Mouse (Mus musculus): Measurements from ENCODE around the gene Prdx1.
"Not testable (repeated sequence)": the region's sequence is repeated elsewhere in the genome, so short reads cannot be mapped to it uniquely, and the experiment has no call there.

Gene Prdx1

DNA sequence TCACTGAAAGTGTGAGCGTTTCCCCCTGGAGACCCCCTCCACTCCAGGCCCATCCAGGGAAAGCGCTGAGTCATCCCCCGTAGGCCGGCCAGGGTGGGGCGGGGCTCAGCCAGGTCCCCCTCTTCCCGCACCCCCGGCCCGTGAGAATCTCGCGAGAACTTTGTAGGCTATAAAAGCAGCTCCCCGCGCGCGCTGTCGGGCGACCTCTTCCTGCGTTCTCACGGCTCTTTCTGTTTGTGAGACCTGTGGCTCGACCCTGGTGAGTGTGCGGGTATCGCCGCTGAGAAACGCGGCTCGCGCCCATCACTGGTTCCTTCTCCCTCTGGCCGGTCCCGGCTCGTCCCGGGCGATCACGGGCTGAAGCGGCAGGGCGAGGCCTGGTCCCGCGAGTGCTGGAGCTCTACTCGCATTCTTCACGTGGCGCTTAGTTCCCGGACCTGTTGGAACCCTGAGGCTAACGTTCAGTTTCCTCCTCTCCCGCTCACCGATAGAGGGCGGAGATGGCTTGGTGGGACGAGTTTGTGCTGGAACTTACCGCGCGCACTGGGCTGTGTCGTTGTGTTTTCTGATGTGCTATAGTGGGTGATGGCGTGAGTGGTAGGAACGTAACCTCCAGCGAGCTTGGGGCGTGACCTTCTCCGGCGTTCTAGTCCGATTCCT, at the start of gene Prdx1:
Gene Prdx1 (plus strand): TSS at position 143 of the 660 bp plus-strand sequence.
- peak; percentile 96 to 98 for DNase-seq (ENCODE audit: low spot score in 2 of 2)

DNA sequence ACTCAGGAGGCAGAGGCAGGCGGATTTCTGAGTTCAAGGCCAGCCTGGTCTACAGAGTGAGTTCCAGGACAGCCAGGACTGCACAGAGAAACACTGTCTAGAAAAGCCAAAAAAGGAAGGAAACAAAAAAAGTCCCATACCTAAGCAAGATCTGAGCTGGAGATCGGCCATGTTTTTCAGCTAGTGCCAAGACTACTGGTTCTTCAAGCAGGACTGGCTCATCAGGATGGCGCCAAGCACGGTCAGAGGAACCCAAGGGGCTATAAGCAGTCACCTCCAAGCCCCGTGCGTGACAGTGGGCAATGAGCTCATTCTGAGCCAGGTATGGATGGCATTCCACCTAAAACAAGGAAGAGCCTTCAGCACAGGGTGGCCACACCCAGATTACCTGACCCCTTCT, 46.5 kb upstream of the Prdx1 start:
- DNase-seq (ENCODE audit: low spot score in 2 of 2), result no peak

DNA sequence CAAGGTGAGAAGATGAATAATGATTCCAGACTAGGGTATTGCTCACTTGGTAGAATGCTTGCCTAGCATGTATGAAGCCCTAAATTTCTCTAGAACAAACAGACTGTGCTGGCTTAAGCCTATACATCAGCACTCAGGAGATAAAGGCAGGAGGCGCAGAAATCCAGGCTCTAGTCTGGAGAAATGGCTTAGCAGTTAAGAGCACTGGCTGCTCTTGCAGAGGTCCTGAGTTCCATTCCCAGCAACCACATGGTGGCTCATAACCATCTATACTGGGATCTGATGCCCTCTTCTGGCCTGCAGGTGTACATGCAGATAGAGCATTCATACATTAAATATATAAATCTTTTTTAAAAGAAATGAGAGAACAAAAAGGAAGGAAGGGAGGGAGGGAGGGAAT, 43.3 kb upstream of the Prdx1 start:
- no peak for DNase-seq (ENCODE audit: low spot score in 2 of 2)

DNA sequence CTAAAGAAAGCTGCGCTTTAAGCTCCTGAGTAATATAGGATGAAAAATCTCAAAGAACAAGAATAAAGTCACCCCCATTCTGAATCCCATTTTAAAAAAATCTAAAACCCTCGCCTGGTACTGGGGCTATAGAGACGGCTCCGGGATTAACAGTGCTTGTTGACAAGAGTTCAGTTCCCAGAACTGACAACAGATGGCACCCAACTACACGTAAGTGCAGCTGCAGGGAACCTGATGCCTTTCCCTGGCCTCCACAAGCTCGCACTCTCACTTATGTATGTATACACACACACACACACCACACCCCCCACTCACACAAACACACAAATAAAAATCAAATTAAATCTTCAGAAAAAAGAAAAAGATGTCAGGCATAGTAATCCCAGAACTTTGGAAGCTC, 41.0 kb upstream of the Prdx1 start:
- DNase-seq (ENCODE audit: low spot score in 2 of 2), result peak in 1 of 2 experiments; percentile 25

DNA sequence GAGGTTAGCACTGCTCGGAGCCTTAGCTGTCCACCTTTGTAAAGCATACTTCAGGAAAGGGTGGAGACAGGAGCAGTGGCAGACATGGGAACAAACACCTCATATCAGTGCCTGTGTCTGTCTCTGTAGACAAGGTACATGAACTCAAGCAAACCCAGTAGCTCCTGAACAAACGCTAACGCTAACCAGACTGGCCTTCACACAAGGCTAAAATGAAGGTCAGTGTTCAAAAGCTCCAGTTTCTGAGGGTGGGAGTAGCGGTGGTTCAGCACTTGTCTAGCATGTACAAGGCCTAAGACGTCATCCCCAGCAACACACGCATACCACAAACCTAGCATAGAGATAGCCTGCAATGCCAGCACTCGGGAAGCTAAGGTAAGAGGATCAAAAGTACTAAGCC, 39.7 kb upstream of the Prdx1 start:
- DNase-seq (ENCODE audit: low spot score in 2 of 2), result no peak

DNA sequence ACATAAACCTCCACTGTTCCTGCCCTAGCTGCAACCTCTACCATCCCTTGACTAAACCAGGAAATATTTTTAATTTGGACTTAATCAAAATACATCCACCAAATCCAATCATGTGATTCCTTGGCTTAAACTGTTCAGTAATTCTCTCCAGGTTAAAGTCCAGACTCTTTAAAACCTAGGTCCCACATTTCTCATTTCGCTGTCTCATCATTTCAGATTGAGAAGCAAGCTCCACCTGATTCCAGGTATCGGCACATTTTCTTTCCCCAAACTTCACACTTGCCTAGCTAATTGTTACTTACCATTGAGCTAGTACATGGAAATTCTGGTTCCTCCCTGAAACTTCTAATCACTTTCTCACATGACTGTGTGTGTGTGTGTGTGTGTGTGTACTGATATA, 35.9 kb upstream of the Prdx1 start:
- DNase-seq (ENCODE audit: low spot score in 2 of 2), result no peak

DNA sequence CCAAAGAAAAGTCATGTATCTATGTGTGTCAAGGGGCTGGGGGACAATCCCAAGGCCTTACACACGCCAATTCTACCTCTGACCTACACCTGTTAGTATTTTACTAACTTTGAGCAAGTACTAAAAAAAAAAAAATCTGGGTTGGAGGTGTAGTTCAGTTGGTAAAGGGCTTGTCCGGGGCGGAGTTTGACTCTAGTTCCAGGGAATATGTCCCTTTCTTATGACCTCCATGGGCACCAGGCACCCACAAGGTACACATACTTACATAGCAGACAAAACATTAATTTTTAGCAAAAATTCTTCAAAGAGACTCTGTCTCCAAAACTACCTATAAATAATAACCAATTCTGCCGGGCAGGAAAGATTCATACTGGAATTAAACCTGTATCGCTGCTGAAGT, 35.0 kb upstream of the Prdx1 start:
- DNase-seq (ENCODE audit: low spot score in 2 of 2), result no peak

DNA sequence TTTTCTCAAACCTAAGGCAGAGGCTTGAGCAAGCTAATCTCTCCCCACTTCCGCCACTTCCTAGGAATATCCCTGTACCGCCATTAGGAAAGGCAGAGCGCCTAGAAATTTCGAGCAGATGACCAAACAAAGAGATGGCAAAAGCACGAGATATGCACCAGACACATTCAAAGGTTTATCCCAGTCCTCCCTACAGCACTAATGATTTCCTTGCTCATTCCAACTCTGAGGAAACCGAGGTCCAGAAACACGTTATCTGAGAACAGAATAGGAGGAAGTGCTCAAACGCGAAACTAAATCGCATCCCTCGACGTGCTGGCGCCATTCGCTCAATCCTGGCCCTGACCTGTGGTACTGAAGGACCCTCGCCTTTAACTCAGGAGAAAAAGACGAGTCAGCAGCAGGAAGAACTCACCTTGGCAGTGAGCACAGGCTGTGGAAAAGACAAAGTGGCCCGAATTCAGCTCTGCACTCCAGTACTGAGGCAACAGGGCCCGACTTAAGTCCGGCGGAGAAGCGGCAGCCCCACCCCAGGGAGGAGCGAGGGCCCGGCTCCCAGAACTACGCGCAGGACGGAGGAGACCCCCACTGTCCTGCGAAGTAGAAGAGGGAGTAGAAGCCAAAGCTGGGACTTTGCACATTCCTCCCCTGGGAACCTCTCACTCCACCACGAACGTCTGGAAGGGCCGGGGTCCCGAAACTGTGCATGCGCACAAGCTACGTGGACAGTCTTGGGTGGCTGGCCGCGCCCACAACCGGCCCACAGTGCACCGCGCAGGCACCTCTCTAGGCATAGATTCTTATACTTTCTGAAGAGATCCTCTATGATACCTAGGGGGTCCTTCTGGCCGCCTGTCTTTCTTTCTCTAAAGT, 34.2 kb upstream of the Prdx1 start, which contains the start of gene Akr1a1:
Gene Akr1a1 (minus strand): TSS at position 757 of the 873 bp plus-strand sequence.
- peak; percentile 81 to 82 for DNase-seq (ENCODE audit: low spot score in 2 of 2)

DNA sequence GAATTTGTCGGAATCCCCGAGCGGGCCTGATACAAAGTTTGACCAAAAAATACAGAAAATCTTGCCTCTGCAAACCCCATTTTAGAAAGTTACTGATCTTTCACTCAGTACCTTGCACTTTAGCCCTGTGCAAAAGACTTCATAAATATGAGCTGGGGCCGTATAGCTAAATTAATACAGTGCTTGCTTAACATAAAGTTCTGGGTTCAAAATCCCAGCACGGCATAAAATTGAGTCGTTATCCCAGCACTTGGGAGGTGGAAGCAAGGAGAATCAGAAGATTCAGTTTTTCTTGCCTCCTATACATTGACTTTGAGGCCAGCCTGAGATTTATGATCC, 33.6 kb upstream of the Prdx1 start:
- DNase-seq (ENCODE audit: low spot score in 2 of 2), result no peak

DNA sequence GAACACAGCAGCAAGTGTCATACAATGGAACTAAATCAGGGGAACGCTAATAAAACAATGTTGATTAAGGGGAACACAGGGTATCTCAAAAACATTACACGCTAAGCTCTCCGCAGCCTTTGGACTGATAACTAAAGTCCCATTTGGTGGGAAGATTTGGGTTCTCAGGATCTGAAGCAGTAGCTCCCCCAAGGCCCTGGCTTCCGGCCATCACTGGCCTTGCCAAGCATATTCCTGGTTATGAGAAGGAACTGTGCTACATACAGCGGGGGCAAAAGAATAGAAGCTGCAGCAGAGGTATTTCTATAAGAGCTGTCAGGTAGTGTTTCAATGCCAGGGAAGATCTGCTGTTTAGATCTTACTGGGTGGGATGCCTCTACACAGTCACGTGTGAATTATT, 32.1 kb upstream of the Prdx1 start:
- DNase-seq (ENCODE audit: low spot score in 2 of 2), result no peak

DNA sequence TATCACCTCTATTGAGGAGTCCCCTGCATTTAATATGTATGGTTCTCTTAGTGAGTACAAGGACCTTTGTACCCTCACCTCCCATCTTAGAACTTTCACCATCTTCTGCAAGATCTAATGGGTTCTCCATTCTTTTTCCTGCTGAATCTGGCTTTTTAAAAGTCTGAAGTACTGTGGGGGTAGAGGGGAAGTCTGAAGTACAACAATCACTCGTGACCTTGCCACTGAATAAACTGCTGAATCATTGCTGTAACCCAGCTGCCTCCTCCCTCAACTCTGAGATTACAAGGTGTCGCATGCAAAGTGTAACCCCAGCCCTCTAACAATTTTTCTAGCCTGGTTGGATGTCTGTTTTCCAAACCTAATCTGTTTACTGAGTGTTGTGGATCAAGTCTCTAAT, 30.2 kb upstream of the Prdx1 start:
- no peak for DNase-seq (ENCODE audit: low spot score in 2 of 2)

DNA sequence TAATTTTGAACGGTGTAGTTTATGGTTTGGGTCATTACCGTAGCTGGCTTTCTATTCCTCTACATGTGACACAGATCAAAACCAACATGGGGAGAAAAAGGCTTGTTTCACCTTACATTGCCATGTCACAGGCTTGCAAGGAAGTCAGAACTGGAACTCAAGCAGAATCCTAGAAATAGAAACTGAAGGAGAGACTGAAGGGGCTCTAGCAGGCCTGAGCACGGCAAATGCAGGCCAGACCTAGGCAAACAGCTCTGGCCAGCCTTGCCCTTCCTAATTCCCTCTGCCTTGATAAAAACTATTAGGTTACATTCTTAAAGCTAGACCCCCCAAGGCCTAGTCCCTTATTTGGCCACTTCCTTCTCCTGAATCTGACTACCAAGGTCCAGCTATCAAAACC, 29.7 kb upstream of the Prdx1 start:
- no peak for DNase-seq (ENCODE audit: low spot score in 2 of 2)

DNA sequence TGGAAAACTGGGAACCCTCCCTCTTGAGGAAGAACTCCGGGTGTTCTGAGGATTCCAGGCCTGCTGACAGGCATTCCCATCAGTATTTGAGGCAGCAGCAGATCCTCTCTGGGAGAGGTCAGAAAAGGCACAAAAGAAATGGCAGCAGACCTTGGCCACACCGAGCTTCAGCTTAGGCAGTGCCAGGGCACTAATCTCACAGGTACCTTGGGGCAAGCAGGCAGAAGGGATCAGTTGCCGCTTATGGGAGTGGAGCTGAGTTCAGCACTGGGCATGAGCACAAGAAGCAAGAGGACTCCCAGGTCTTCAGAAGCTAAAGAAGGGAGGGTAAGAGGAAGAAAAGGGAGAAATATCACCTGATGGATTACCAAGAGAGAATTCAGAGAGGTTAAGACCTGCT, 27.4 kb upstream of the Prdx1 start:
- DNase-seq (ENCODE audit: low spot score in 2 of 2), result no peak

DNA sequence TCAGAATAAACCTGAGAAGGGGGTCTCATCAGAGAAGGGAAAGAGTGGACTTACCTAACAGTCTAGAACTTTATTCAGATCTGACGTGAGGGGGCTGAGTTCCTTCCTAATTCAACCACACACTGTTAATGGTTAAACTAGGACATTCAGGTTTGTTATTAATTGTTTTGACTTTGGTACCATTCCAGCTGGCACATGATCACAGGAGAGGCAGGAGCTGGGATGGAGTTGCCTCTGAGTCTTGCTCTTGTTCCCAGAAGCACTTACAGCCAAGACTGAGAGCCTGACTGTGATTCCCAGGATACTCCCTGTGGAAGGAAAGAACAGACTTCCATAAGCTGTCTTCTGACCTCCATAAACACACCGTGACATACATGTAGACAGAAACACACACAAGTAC, 25.9 kb upstream of the Prdx1 start:
- DNase-seq (ENCODE audit: low spot score in 2 of 2), result no peak

DNA sequence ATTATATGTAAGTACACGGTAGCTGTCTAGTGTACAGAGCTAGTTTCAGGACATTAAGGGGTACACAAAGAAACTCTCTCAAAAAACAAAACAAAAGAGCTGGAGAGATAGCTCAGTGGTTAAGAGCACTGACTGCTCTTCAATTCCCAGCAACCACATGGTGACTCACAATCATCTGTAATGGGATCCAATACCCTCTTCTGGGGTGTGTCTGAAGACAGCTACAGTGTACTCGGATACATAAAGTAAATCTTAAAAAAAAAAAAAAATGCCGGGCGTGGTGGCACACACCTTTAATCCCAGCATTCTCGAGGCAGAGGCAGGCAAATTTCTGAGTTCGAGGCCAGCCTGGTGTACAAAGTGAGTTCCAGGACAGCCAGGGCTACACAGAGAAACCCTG, 25.4 kb upstream of the Prdx1 start:
- DNase-seq (ENCODE audit: low spot score in 2 of 2), result not testable (repeated sequence)

DNA sequence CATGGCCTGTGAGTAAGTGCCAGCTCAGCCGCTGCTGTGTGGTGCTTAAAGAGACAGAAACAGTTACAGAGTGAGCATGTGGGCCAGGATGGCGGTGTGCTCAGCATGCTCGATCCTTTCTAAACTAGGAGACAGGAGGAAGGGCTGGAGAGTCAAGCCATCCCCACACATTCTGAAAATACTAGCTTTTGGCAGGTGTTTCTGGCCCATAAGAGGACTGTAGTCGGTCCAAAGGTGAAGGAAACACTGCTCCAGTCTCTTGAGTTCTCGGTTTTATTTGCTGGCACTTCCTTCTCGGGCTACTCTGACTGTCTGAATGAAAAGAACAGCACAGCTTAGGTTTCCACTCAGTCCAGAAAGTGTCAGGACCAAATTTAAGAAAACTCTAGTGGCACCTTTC, 24.5 kb upstream of the Prdx1 start:
- DNase-seq (ENCODE audit: low spot score in 2 of 2), result no peak

DNA sequence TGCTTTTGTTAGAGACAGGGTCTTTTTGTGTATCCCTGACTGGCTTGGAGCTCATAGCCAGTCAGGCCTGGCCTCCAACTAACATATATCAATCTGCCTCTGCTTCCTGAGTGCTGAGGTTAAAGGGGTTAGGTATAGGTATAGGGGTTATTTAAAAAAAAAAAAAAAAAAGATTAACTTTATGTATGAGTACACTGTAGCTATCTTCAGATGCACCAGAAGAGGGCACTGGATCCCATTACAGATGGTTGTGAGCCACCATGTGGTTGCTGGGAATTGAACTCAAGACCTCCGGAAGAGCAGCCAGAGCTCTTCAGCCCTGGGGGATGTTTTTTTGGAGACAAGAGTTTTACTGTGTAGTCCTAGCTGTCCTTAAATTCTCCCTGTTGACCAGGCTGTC, 23.3 kb upstream of the Prdx1 start:
- no peak for DNase-seq (ENCODE audit: low spot score in 2 of 2)

DNA sequence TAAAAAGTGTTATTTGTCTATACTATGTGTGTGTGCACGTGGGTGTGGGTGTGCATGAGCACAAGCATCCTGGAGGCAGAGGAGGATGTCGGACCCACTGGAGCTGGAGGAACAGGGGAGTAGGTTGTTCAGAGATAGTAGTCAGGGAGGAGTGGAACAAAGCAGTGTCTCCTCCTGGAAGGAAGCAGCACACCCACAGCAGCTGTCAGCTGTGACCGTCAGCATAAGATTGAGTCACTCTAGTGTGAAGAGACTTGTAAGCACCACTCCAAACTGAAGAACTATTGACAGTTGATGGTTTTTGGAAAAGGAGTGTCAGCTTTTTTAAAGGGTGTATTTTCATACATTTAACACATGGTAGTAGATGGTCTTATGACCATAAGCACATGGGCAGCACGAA, 18.7 kb upstream of the Prdx1 start:
- no peak for DNase-seq (ENCODE audit: low spot score in 2 of 2)

DNA sequence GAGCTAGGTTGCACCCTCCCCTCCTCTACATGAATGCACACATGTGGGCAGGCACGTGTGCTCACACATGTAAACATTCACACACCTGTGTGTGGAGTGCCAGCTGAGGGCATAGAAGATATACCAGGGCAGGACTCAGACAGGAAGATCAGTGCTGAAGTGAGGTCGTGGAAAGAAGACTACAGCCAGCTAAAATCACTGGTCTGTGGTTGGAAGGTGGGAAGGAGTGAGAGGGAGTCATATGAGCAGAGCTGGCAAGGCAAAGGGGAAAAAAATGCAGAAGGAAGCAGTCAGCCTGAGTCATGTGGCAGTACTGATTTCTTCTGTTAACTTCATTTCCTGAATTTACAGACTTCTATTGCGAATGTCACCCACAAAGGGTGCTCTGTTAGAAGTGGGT, 17.2 kb upstream of the Prdx1 start:
- DNase-seq (ENCODE audit: low spot score in 2 of 2), result no peak

DNA sequence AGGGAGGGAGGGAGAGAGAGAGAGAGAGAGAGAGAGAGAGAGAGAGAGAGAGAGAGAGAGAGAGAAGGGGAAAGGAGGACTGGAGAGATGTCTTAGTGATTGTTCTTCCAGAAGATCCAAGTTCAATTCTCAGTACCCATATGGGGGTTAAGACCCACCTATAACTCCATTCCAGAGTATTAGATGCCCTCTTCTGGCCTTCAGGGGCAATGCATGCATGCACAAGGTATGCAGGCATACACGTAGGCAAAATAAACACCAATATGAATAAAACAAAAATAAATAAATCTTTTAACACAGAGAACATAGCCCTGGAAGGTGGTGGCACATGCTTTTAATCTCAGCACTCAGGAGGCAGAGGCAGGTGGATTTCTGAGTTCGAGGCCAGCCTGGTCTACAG, 16.1 kb upstream of the Prdx1 start:
- DNase-seq (ENCODE audit: low spot score in 2 of 2), result peak in 1 of 2 experiments; percentile 23

DNA sequence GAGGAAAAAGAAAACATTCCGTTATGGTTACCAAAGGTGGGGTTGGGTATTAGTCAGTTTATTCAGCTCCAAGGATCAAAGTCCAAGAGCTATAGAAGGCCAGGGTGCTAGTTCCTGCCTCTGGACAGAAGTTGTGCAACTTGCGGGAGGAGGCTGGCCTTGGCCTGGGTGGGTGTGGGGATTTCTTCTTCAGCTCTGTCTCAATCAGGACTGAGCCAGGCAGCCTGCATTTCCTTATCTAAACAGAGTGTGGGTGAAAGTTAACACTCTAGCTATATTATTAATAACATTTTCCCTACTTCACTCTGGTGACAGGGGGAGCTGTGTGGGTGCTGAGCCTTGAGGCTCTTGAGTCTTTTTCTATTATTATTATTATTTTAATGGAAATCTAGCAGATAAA, 12.6 kb upstream of the Prdx1 start:
- DNase-seq (ENCODE audit: low spot score in 2 of 2), result no peak

DNA sequence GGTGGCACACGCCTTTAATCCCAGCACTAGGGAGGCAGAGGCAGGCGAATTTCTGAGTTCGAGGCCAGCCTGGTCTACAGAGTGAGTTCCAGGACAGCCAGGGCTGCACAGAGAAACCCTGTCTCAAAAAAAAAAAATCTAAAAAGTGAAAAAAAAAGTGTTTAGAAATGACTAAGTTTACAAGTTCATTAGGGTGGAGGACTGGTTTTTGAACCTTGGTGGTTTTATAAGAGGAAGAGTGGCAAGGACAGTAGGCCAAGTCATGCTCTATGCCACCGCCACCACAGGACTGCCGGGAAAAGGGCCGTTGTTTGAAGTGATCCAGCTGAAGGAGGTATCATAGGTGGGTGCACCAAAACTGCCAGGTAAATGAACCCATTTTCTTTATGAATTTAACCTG, 10.6 kb upstream of the Prdx1 start:
- DNase-seq (ENCODE audit: low spot score in 2 of 2), result not testable (repeated sequence)

DNA sequence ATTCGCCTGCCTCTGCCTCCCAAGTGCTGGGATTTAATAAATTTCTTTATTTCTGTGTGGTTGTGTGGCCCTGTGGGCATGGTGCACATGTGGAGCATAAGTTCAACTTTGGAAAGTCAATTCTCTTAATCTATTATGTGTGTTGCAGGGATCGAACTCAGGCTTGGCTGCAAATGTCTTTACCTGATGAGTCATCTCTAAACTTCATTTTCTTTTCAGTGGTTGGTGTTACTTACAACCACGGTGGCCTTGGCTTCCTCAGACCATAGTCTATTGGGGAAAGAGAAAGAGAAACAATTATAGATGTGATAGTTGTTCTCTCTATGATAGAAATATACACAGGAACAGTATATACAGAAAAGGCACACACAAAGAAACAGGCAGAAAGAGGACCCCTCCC, 9.3 kb upstream of the Prdx1 start:
- DNase-seq (ENCODE audit: low spot score in 2 of 2), result no peak

All from thymus, postnatal 10 days (tissue).